Mouse (Mus musculus): ENCODE measurements at regions not wholly inside any gene's neighbourhood (a gene's known extent, or its start where the extent isn't known, plus 50 kb on each side); places are given as distances from the start of the nearest gene placed in this dataset.
A peak's percentile ranks its signal among the peaks of the same experiment; 100 is the strongest.

DNA sequence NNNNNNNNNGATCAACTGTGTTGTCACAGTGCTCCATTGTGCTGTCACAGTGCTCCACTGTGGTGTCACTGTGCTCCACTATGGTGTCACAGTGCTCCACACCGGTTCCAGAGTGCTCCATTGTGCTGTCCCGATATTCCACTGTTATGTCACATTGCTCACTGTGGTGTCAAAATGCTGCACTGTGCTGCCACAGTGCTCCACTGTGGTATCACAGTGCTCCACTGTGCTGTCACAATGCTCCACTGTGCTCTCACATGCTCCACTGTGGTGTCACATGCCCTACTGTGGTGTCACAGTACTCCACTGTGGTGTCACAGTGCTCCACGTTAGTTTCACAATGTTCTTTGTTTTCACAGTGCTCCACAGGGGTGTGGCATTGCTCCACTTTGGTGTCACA, 359.3 kb upstream of the Olfr161 start:
- Histone ChIP-seq H3K36me3 (0 out of 2 replicates have a peak, but pooled peaks cover 5% of the 10 kb centered on the region), H3K4me1 (no peaks in the 10 kb centered on the region), H3K4me3 (no peak overlapping the region), H3K4me2 (replicated peaks) (no peak overlapping the region), H3K9me3 (peaks cover 52% of the 10 kb centered on the region), H3K9ac (no peak overlapping the region), H3K27me3 (replicated peaks) (no peaks in the 10 kb centered on the region), H3K27ac (no peak overlapping the region)
- ATAC-seq (ENCODE audit: low FRiP score, low read depth) = peak; percentile 61; the same call in 1 of the 2 replicates
- WGBS = 68% methylated on average over 3 of the region's 3 CpGs

GRCm38 (mm10) chr16:3232610-3233009, 358.2 kb upstream of the Olfr161 start:
- Histone ChIP-seq H3K27ac (no peak overlapping the region), H3K9ac (no peak overlapping the region), H3K36me3 (0 out of 2 replicates have a peak, but pooled peaks cover 5% of the 10 kb centered on the region), H3K4me2 (replicated peaks) (no peak overlapping the region), H3K27me3 (replicated peaks) (no peaks in the 10 kb centered on the region), H3K4me3 (no peak overlapping the region), H3K4me1 (no peaks in the 10 kb centered on the region), H3K9me3 (peaks cover 59% of the 10 kb centered on the region)
- no peak for ATAC-seq (ENCODE audit: low FRiP score, low read depth)
- WGBS = 47% methylated on average over 2 of the region's 2 CpGs

- Histone ChIP-seq H3K36me3 (0 out of 2 replicates have a peak, but pooled peaks cover 5% of the 10 kb centered on the region), H3K27me3 (replicated peaks) (no peaks in the 10 kb centered on the region), H3K27ac (no peak overlapping the region), H3K4me3 (no peak overlapping the region), H3K9me3 (peaks cover 69% of the 10 kb centered on the region), H3K4me2 (replicated peaks) (no peak overlapping the region), H3K9ac (no peak overlapping the region), H3K4me1 (no peaks in the 10 kb centered on the region)
- ATAC-seq (ENCODE audit: low FRiP score, low read depth) = peak; percentile 18; the same call in 1 of the 2 replicates
- WGBS = 58% methylated on average over 2 of the region's 2 CpGs
Observed at GRCm38 (mm10) chr16:3234063-3234462, 356.8 kb upstream of the Olfr161 start.

GRCm38 (mm10) chr16:3240982-3241719, 349.7 kb upstream of the Olfr161 start:
- H3K27ac ChIP-seq = no peak overlapping the region
- H3K4me3 ChIP-seq = no peak overlapping the region
- ATAC-seq (ENCODE audit: low FRiP score, low read depth) = peak; percentile 18
- H3K9ac ChIP-seq = no peak overlapping the region
- no peak overlapping the region for H3K4me2 ChIP-seq (replicated peaks)
- H3K36me3 ChIP-seq = no peaks in the 10 kb centered on the region
- H3K4me1 ChIP-seq = no peaks in the 10 kb centered on the region
- H3K27me3 ChIP-seq (replicated peaks) = no peaks in the 10 kb centered on the region
- peaks cover 68% of the 10 kb centered on the region for H3K9me3 ChIP-seq
- WGBS = 70% methylated on average over 5 of the region's 5 CpGs

- H3K27me3 ChIP-seq (replicated peaks) = no peaks in the 10 kb centered on the region
- no peak overlapping the region for H3K4me2 ChIP-seq (replicated peaks)
- peaks cover 64% of the 10 kb centered on the region for H3K9me3 ChIP-seq
- 71% methylated on average over 1 of the region's 1 CpGs for WGBS
- H3K27ac ChIP-seq = no peak overlapping the region
- ATAC-seq (ENCODE audit: low FRiP score, low read depth) = no peak
- no peak overlapping the region for H3K9ac ChIP-seq
- no peaks in the 10 kb centered on the region for H3K36me3 ChIP-seq
- H3K4me1 ChIP-seq = no peaks in the 10 kb centered on the region
- H3K4me3 ChIP-seq = no peak overlapping the region
Observed at GRCm38 (mm10) chr16:3241939-3242338, 348.9 kb upstream of the Olfr161 start.

GRCm38 (mm10) chr16:3246422-3246821, 344.4 kb upstream of the Olfr161 start:
- ATAC-seq (ENCODE audit: low FRiP score, low read depth) = 0 out of 2 replicates have a peak, but pooled peaks have one; percentile 12
- Histone ChIP-seq H3K4me2 (replicated peaks) (no peak overlapping the region), H3K9ac (no peak overlapping the region), H3K27ac (no peak overlapping the region), H3K9me3 (peaks cover 42% of the 10 kb centered on the region), H3K4me1 (no peaks in the 10 kb centered on the region), H3K36me3 (no peaks in the 10 kb centered on the region), H3K4me3 (no peak overlapping the region), H3K27me3 (replicated peaks) (no peaks in the 10 kb centered on the region)

DNA sequence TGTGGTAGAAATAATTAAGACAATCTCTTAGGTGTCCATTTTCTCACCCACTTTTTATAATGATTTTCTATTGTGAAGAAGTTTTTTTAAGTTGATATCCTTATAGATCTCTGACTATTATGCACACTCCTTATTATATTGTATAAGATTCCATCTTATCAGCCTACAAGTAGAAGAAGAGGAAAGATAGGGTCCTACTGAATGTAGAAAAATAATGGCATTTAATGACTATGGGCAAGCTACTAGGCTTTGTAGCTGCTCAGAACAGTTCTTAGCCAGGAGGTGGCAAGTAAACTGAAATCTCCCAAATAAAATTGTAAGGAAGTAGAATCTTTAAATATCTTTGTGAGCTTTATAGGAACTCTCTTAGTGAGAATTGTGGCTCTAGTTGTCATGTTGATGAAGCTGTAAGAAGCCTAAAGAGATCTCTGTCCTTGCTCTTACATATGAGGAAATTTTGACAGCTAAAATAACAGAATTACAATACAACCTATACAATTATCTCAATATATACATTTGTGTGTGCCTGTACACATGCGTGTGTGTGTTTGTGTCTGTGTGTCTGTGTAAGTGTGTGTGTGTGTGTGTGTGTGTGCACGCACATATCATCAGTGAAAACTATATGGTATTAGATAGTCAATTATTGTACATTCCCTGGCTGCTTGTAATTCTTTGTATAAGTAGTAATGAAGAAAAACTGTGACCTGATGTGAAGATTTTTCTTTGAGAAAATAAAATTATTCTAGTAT, 343.7 kb upstream of the Olfr161 start:
- Histone ChIP-seq H3K27me3 (replicated peaks) (no peaks in the 10 kb centered on the region), H3K36me3 (no peaks in the 10 kb centered on the region), H3K27ac (no peak overlapping the region), H3K4me3 (no peak overlapping the region), H3K4me2 (replicated peaks) (no peak overlapping the region), H3K4me1 (no peaks in the 10 kb centered on the region), H3K9me3 (peaks cover 36% of the 10 kb centered on the region), H3K9ac (no peak overlapping the region)
- 40% methylated on average over 2 of the region's 2 CpGs for WGBS
- ATAC-seq (ENCODE audit: low FRiP score, low read depth) = no peak

GRCm38 (mm10) chr16:3247755-3248110, 343.1 kb upstream of the Olfr161 start:
- Histone ChIP-seq H3K36me3 (no peaks in the 10 kb centered on the region), H3K4me2 (replicated peaks) (no peak overlapping the region), H3K9ac (no peak overlapping the region), H3K4me3 (no peak overlapping the region), H3K9me3 (peaks cover 34% of the 10 kb centered on the region), H3K27me3 (replicated peaks) (no peaks in the 10 kb centered on the region), H3K27ac (no peak overlapping the region), H3K4me1 (no peaks in the 10 kb centered on the region)
- ATAC-seq (ENCODE audit: low FRiP score, low read depth) = no peak
- 50% methylated on average over 2 of the region's 2 CpGs for WGBS

DNA sequence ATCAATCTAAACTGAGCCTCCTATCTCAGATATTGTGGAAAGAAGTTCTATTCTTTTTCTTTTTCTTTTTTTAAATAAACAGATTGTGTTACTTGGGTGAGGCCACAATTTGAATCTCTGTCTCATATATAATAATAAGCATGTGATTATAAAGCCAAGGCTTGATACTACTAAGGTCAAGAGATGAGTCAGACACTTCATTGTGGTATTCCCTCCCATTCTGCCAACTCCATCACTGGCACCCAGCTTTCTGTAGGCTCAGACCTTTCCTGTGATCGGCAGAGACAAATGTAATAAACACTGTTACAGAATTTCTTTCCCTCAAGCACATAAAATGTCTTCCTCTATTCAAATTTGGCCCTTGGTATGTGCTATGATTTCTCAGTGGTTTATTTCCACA, 337.0 kb upstream of the Olfr161 start:
- WGBS = 47% methylated on average over 1 of the region's 1 CpGs
- no peaks in the 10 kb centered on the region for H3K27me3 ChIP-seq (replicated peaks)
- no peaks in the 10 kb centered on the region for H3K36me3 ChIP-seq
- no peak overlapping the region for H3K27ac ChIP-seq
- H3K9ac ChIP-seq = no peak overlapping the region
- no peak overlapping the region for H3K4me2 ChIP-seq (replicated peaks)
- H3K4me3 ChIP-seq = no peak overlapping the region
- peaks cover 35% of the 10 kb centered on the region for H3K9me3 ChIP-seq
- no peak for ATAC-seq (ENCODE audit: low FRiP score, low read depth)
- no peaks in the 10 kb centered on the region for H3K4me1 ChIP-seq

DNA sequence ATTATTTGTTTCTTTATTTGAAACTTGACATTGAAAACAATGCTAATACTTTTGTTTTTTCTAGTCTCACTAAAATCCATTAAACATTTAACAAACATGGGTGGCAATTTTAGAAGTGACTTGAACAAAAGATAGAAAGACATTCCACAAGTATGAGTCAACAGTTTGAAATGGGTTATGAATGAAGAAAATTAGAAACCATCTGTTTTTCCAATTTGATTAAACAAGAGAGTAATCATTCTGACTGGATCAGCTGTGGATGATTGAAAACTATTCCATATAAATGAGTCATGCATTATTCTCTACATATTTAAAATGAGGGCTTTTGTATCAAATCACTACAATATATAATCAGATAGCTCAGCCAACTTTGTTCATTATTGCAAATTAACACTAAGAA, 334.8 kb upstream of the Olfr161 start:
- Histone ChIP-seq H3K4me2 (replicated peaks) (no peak overlapping the region), H3K9me3 (peaks cover 34% of the 10 kb centered on the region), H3K27me3 (replicated peaks) (no peaks in the 10 kb centered on the region), H3K36me3 (no peaks in the 10 kb centered on the region), H3K27ac (no peak overlapping the region), H3K9ac (no peak overlapping the region), H3K4me3 (no peak overlapping the region), H3K4me1 (no peaks in the 10 kb centered on the region)
- no peak for ATAC-seq (ENCODE audit: low FRiP score, low read depth)

- ATAC-seq (ENCODE audit: low FRiP score, low read depth) = no peak
- Histone ChIP-seq H3K4me2 (replicated peaks) (no peak overlapping the region), H3K27me3 (replicated peaks) (no peaks in the 10 kb centered on the region), H3K27ac (no peak overlapping the region), H3K36me3 (no peaks in the 10 kb centered on the region), H3K4me1 (no peaks in the 10 kb centered on the region), H3K9me3 (peaks cover 50% of the 10 kb centered on the region), H3K4me3 (no peak overlapping the region), H3K9ac (no peak overlapping the region)
- WGBS = 87% methylated on average over 1 of the region's 1 CpGs
Observed at GRCm38 (mm10) chr16:3265351-3265750, 325.5 kb upstream of the Olfr161 start.

DNA sequence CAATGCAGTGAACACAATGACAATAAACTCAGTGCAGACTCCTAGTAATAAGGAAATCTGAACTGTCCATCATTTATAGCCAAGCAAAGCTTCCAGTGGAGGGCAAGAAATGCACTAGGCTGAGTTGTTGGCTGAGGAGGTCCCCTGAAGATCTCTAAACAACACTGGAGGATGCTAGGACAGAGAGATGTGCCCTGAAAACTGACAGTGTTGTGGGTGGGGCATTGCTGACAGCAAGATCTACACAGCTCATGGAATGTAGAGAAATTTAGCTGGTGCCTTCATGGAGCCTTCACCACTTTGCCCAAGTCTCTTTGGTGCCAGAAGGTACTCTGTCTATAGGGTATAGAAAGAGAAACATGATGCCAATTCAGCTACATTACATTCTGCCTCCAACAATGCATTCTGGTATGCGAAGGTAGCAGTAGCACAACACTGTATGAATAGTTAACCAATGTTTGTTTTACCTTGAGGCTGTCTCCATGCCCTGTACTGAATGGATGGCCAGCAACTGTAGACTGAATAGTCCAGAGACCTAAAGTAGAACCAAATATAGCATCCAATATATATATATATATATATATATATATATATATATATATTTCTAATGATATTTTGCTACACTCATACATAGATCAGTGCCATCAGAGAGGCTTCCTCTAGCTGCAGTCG, 318.9 kb upstream of the Olfr161 start:
- no peak overlapping the region for H3K4me2 ChIP-seq (replicated peaks)
- no peak overlapping the region for H3K9ac ChIP-seq
- no peaks in the 10 kb centered on the region for H3K27me3 ChIP-seq (replicated peaks)
- no peak for ATAC-seq (ENCODE audit: low FRiP score, low read depth)
- peaks cover 66% of the 10 kb centered on the region for H3K9me3 ChIP-seq
- no peak overlapping the region for H3K4me3 ChIP-seq
- no peak overlapping the region for H3K27ac ChIP-seq
- H3K4me1 ChIP-seq = no peaks in the 10 kb centered on the region
- no peaks in the 10 kb centered on the region for H3K36me3 ChIP-seq
- 60% methylated on average over 2 of the region's 2 CpGs for WGBS

Measured in neural tube, embryonic 12.5 days (tissue).